Mouse (Mus musculus) CH12.LX (cell line): Measurements from ENCODE around the gene Igfals.

Experiments used
- BHLHE40 ChIP-seq: IDR thresholded peaks from 2 replicates; pipeline ENCODE4 v1.6.1; 2011; ENCODE audit warnings: mild to moderate bottlenecking, low read depth, low read length, improper control_type of control experiment
- CTCF ChIP-seq, 2 experiments: IDR thresholded peaks in 1 of 2; conservative IDR thresholded peaks in 1 of 2; 2 replicates each; pipeline ENCODE4 v1.5.1; 2011 to 2012; ENCODE audit warnings: low read depth in 2 of 2, low read length in 2 of 2, improper control_type of control experiment in 1 of 2, inconsistent platforms in 1 of 2, mild to moderate bottlenecking in 1 of 2, moderate library complexity in 1 of 2
- ELF1 ChIP-seq: IDR thresholded peaks from 2 replicates; pipeline ENCODE4 v1.6.1; 2014; ENCODE audit warnings: low read depth, mild to moderate bottlenecking, inconsistent platforms, low read length, improper control_type of control experiment
- HCFC1 ChIP-seq: IDR thresholded peaks from 2 replicates; pipeline ENCODE4 v1.6.1; 2012; ENCODE audit warnings: low read depth, mild to moderate bottlenecking, inconsistent platforms, low read length, improper control_type of control experiment
- MAZ ChIP-seq: IDR thresholded peaks from 2 replicates; pipeline ENCODE4 v1.6.1; 2012; ENCODE audit warnings: low read depth, mild to moderate bottlenecking, inconsistent platforms, low read length, improper control_type of control experiment, moderate library complexity
- MYC ChIP-seq: IDR thresholded peaks from 2 replicates; pipeline ENCODE4 v1.6.1; 2011; ENCODE audit warnings: low read depth, mild to moderate bottlenecking, improper control_type of control experiment, low read length
- POLR2A ChIP-seq: IDR thresholded peaks from 2 replicates; pipeline ENCODE4 v1.6.1; 2011; ENCODE audit warnings: low read depth, mild to moderate bottlenecking, improper control_type of control experiment, low read length
- USF2 ChIP-seq: conservative IDR thresholded peaks from 2 replicates; pipeline ENCODE4 v1.6.1; 2011; ENCODE audit warnings: low read depth, low read length, improper control_type of control experiment
- ZKSCAN1 ChIP-seq: IDR thresholded peaks from 2 replicates; pipeline ENCODE4 v1.6.1; 2012; ENCODE audit warnings: low read depth, inconsistent platforms, low read length, improper control_type of control experiment, borderline replicate concordance

- no peak for TF ChIP-seq CTCF (conservative IDR thresholded peaks at IDR 0.05 in 1 of 2, IDR thresholded peaks at IDR 0.05 in 1 of 2; ENCODE audit: low read depth in 2 of 2, low read length in 2 of 2)
- TF ChIP-seq HCFC1, result no peak
- TF ChIP-seq MAZ, result no peak
- no peak for TF ChIP-seq POLR2A
- TF ChIP-seq BHLHE40, result no peak
- TF ChIP-seq ZKSCAN1, result no peak
- TF ChIP-seq ELF1, result no peak
- TF ChIP-seq MYC, result no peak
- no peak for TF ChIP-seq USF2
Observed at GRCm38 (mm10) chr17:24896993-24897269, 31.1 kb downstream of the Igfals start.
